Mouse (Mus musculus) stomach, postnatal 0 days (tissue): ENCODE data around the gene Fabp1.

Experiments used
- CTCF ChIP-seq: IDR thresholded peaks from 2 replicates; pipeline ENCODE4 v1.5.1; 2016; ENCODE audit warnings: antibody characterized with exemption, low read depth, mild to moderate bottlenecking, moderate library complexity
- EP300 ChIP-seq: optimal IDR thresholded peaks from 2 replicates; pipeline ENCODE3; 2016; ENCODE audit warnings: antibody characterized with exemption

- TF ChIP-seq EP300 (no peak), CTCF (no peak)
Observed at GRCm38 (mm10) chr6:71250951-71251350, 51.3 kb downstream of the Fabp1 start.
